Mouse (Mus musculus) kidney, adult 11 months (tissue): ENCODE data around the gene 1500015O10Rik.

Experiments used
- DNase-seq: peaks from one replicate; pipeline ENCODE4 v3.0.0; 2022

1500015O10Rik gene

GRCm38 (mm10) chr1:43776106-43776505, 45.7 kb downstream of the 1500015O10Rik start:
- no peak for DNase-seq

GRCm38 (mm10) chr1:43781195-43781594, 50.8 kb downstream of the 1500015O10Rik start:
- no peak for DNase-seq

- DNase-seq, result no peak
These were observed 51.3 kb downstream of the 1500015O10Rik start for GRCm38 (mm10) chr1:43781672-43782071.

- DNase-seq, result no peak
These were observed 52.3 kb downstream of the 1500015O10Rik start for GRCm38 (mm10) chr1:43782680-43783079.

GRCm38 (mm10) chr1:43783186-43783585, 52.8 kb downstream of the 1500015O10Rik start:
- DNase-seq, result no peak

GRCm38 (mm10) chr1:43785316-43785715, 54.9 kb downstream of the 1500015O10Rik start:
- DNase-seq, result no peak

- DNase-seq, result no peak
These were observed 56.3 kb downstream of the 1500015O10Rik start for GRCm38 (mm10) chr1:43786711-43787110.

GRCm38 (mm10) chr1:43789765-43790164, 59.4 kb downstream of the 1500015O10Rik start:
- no peak for DNase-seq
